Mouse (Mus musculus): ENCODE measurements around the gene Hmga2. TPM values are rescaled to one million over a fixed set of nuclear protein-coding genes. Genes with fewer than 3 reads are reported as not detected.

The Hmga2 gene
- total and polyA plus RNA-seq, 3 experiments: 0.15 TPM; not detected in 2

DNA sequence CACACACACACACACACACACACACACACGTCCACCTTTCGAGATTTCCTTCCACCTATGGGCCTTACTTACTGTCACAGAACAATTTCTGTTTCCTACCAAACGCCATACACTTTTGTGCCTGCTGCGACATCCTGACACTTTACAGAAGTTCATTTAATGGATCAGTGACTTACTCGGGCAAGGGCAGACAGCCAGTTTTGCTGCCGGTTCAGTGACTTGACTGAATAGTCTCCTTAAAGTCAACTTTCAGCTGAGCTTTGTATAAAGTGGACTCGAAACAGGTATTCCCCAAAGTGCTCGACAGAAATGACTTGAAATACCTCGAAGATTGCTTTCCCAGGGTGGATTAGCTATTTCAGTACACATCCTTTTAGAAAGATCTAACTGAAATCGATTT is 87.3 kb downstream of the Hmga2 start:
- H3K9ac ChIP-seq (ENCODE audit: control insufficient read depth, low read depth, low read length, poor library complexity, severe bottlenecking): no peak overlapping the region
- H3K79me2 ChIP-seq (ENCODE audit: control insufficient read depth, insufficient read depth, low read length, poor library complexity): no peaks in the 10 kb centered on the region
- no peaks in the 10 kb centered on the region for H3K36me3 ChIP-seq (ENCODE audit: control insufficient read depth in 1 of 2, insufficient read depth in 2 of 2, low read length in 2 of 2)
- H3K4me1 ChIP-seq (ENCODE audit: control insufficient read depth in 1 of 2, insufficient read depth in 2 of 2, low read length in 2 of 2): no peaks in the 10 kb centered on the region
- H3K27ac ChIP-seq (ENCODE audit: control insufficient read depth, low read depth, low read length): no peak overlapping the region
- H3K9me3 ChIP-seq (replicated peaks; ENCODE audit: insufficient read depth, low read length): no peaks in the 10 kb centered on the region
- H3K27me3 ChIP-seq (ENCODE audit: control insufficient read depth in 1 of 2, insufficient read depth in 2 of 2, low read length in 2 of 2): no peaks in the 10 kb centered on the region
- H3K4me3 ChIP-seq (ENCODE audit: control insufficient read depth in 1 of 2, insufficient read depth in 1 of 2, low read depth in 2 of 2, low read length in 2 of 2): no peak overlapping the region
- TF ChIP-seq MAX (IDR thresholded peaks at IDR 0.05; ENCODE audit: low read length) (no peak), MYB (IDR thresholded peaks at IDR 0.05; ENCODE audit: low read depth, low read length) (no peak), RAD21 (IDR thresholded peaks at IDR 0.05; ENCODE audit: low read depth, low read length) (no peak), TCF12 (IDR thresholded peaks at IDR 0.05; ENCODE audit: low read depth, low read length) (no peak), HCFC1 (IDR thresholded peaks at IDR 0.05; ENCODE audit: low read depth, low read length) (no peak), POLR2AphosphoS5 (IDR thresholded peaks at IDR 0.05; ENCODE audit: borderline replicate concordance, low read depth, low read length) (no peak), ETS1 (IDR thresholded peaks at IDR 0.05; ENCODE audit: low read depth, low read length) (no peak), JUND (IDR thresholded peaks at IDR 0.05; ENCODE audit: low read depth, low read length) (no peak), SMC3 (IDR thresholded peaks at IDR 0.05; ENCODE audit: low read depth, low read length) (no peak), KAT2A (conservative IDR thresholded peaks at IDR 0.05; ENCODE audit: low read depth, low read length) (no peak), MAFK (IDR thresholded peaks at IDR 0.05; ENCODE audit: borderline replicate concordance, low read depth, low read length) (no peak), CHD2 (IDR thresholded peaks at IDR 0.05; ENCODE audit: low read length) (no peak), BHLHE40 (IDR thresholded peaks at IDR 0.05; ENCODE audit: borderline replicate concordance, low read depth, low read length) (no peak), TBP (IDR thresholded peaks at IDR 0.05; ENCODE audit: low read depth, low read length) (no peak), GABPA (IDR thresholded peaks at IDR 0.05; ENCODE audit: low read depth, low read length) (no peak), ZKSCAN1 (IDR thresholded peaks at IDR 0.05; ENCODE audit: low read depth, low read length) (no peak), UBTF (IDR thresholded peaks at IDR 0.05; ENCODE audit: borderline replicate concordance, insufficient read depth, low read depth, low read length) (no peak)
- no peak for DNase-seq (ENCODE audit: low read depth, low spot score)

DNA sequence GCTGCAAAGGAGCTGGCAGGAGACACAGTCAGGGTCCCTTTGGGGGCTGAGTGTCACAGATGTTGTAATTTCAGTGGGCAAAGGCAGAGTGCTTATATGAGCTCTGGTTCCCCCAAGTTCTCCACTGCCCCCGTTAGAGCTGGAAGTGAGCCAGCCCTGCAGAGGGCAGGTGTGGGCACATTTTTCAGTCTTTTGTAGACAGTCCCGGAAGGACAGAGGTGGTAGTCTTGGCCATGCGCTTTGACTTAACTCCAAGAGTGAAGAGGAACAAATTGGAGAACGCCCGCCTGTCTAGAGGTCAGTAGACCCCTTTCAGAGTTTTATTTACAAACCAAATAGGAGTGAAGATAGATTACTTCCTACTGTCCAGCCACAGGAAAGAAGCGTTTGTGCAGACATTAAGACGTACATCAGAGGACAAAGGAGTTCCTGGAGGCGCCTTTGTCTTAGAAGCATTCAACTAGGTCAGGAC is 87.8 kb downstream of the Hmga2 start:
- H3K9me3 ChIP-seq (replicated peaks; ENCODE audit: insufficient read depth, low read length): no peaks in the 10 kb centered on the region
- no peaks in the 10 kb centered on the region for H3K4me1 ChIP-seq (ENCODE audit: control insufficient read depth in 1 of 2, insufficient read depth in 2 of 2, low read length in 2 of 2)
- H3K4me3 ChIP-seq (ENCODE audit: control insufficient read depth in 1 of 2, insufficient read depth in 1 of 2, low read depth in 2 of 2, low read length in 2 of 2): no peak overlapping the region
- no peak overlapping the region for H3K9ac ChIP-seq (ENCODE audit: control insufficient read depth, low read depth, low read length, poor library complexity, severe bottlenecking)
- H3K36me3 ChIP-seq (ENCODE audit: control insufficient read depth in 1 of 2, insufficient read depth in 2 of 2, low read length in 2 of 2): no peaks in the 10 kb centered on the region
- no peak overlapping the region for H3K27ac ChIP-seq (ENCODE audit: control insufficient read depth, low read depth, low read length)
- TF ChIP-seq JUND (IDR thresholded peaks at IDR 0.05; ENCODE audit: low read depth, low read length): no peak
- H3K27me3 ChIP-seq (ENCODE audit: control insufficient read depth in 1 of 2, insufficient read depth in 2 of 2, low read length in 2 of 2): no peaks in the 10 kb centered on the region
- DNase-seq (ENCODE audit: low read depth, low spot score): no peak
- no peaks in the 10 kb centered on the region for H3K79me2 ChIP-seq (ENCODE audit: control insufficient read depth, insufficient read depth, low read length, poor library complexity)
